Mouse (Mus musculus) adipocyte (in vitro differentiated cells): ENCODE measurements around the gene Rora.

Source experiments
- DNase-seq: peaks from one replicate; pipeline ENCODE4 v3.0.0-alpha.2; 2016; ENCODE audit warnings: low spot score

Gene Rora

DNA sequence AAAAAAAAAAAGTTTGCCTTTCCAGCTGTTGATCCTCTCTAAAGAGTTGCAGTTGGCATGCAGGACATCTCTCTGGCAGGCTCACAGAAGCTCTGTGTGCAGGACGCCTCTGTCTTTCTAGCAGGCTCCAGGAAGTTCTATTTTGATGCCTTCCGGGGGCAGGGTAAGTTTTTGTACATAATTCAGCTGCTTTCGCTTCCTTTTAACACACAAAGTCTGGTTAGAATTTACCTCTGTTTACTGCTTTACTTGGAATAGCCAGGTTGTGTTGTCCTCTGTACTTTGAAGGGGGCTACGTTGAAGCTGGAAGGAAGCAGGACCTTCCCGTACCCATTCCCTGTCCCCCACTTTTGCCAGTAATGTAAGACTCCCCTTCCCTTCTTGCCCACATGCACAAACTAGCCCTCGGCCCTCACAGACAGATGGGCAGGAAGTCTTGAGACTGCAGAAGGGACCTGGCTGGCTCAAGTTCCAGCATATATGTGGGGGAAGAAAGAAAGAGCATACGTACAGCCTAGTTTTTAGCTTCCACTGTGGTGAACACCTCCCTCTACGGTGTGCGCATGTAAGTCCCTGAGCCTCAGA, 231.0 kb downstream of the Rora start:
- no peak for DNase-seq

DNA sequence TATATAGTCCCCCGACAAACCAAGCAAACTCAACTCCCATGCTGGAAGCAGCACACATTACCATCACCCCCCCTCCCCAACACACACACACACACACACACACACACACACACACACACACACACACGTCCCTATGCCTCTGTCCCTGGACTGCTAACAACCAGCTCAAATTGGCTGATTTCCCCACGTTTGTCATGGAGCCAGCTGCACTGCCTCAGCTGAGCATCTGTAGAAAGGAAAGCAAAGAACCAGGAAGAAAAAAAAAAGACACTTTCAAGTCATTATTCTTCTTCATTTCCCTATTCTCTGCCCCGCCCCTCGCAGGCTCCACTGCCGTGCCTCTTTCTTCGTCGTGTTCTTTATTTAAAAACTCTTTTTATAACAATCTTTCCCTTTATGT, 235.1 kb downstream of the Rora start:
- DNase-seq = peak; percentile 16

DNA sequence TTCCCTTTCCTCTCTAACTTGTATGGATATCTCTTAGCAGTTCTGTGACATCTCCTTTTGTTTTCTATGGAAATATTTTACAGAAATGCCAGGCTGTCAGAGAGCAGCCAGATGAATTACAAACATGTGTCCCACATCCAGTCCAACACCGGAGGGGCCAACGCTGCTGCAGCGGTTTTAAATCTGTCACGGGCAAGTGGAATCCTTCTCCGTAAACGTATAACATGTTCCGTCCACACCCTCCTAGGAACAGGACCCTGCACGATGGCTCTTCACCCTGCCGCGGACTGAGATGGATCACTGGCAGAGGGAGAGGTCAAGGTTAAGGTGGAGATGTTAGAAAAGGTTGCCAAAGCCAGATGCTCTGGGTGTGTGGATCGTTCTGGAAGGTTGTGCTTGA, 237.8 kb downstream of the Rora start:
- no peak for DNase-seq

DNA sequence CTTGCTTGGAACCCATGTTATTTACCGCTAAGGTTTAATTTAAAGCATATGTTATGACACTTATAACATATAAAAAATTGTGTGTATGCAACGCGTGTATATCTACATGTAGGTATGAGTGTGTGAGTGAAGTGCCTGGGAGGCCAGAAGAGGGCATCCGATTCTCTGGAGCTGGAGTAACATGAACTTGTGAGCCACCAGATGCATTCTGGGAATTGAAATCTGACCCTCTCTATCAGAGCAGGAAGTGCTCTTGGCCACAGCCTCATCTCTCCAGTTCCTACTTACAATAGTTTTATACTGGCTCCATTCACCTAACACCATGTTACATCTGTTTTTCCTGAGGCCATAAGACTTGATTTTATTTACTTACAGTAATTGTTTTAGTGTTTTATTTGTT, 238.8 kb downstream of the Rora start:
- no peak for DNase-seq

DNA sequence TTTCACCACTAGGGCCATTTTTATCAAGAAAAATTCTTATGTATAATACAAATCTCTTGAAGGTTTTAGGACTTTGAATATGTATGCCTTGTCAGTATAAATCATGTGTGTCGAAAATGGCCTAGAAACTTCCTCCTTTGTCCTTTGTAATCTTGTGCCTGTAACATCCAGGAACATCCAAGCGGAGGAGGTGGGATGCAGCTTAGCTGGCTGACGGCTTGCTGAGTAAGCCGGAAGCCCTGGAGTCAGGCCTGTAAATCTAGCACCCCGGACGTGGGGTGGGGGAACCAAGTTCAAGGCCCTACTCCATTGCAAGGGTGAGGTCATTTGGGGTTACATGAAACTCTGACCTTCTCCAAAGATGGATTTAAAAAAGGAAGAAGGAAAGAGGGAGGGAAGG, 239.3 kb downstream of the Rora start:
- DNase-seq = no peak

DNA sequence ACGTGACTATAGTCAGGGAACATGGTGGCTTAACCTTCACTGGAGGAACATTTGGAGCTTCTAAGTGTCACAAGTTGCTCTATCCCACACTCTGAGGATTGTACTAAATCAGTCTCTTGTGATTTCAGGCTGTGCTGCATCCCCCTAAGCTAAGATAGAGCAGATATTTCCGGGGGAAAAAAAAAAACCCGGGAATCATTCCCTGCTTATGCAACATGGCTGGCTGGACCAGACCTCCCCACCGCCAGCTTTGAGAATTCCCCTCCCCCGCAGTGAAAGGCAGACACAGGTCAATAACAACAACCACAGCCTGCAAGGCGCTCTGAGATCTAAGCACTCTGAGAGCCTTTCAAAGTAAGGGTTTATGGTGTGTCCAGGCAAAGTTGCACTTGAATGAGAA, 244.7 kb downstream of the Rora start:
- DNase-seq = no peak

DNA sequence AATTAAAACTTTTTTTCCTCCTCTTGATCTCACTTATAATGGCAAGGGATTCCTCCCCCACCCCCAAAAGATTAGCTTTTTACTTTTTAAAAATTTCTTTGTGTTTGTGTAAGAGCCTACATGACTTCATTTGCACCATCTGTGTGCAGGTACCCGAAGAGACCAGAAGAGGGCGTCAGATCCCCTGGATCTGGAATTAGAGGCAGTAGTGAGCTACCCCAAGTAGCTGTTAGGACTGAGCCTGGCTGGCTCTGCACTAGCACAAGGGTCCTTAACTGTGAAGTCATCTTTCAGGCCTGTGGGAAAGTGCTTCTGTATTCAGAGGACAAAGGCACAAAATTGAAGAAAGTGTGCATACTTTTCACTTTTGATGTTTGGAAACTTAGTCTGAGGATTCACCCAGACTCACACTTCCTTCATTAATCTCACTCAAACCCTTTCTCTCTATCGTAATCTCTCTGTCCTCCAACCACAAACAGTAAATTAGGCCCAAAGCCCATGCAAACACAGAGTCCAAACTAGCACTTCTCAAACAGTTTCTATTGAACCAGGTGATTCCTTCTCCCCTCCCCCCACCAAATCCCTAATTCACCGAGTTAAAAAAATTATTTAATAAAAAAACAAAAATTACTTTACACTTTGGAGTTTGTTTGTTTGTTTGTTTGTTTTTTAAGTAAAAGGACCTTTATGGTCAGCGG, 246.1 kb downstream of the Rora start:
- DNase-seq = no peak

DNA sequence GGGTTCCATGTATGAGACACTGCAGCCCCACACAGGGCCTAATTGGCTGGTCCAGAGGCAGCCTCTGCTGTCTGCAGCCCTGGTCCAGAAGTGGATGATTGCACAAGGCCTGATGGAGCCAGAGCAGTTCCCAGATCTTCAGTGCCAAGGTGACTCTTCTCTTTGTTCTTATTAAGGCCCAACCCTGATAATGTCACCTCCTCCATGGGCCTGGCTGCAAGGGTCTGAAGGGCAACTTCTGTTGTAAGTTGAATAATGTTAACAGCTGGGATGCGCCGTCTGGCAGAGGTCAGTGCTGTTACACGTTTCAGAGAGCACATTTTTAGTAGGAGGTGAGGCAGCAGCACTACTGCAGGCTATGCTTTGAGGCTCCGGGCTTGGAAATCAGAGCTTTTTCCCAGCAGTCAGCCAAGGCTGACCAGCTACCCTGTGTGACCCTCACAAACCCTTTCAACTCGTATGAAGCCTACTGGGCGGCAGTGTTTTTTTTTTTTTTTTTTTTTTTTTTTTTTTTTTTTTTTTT, 252.8 kb downstream of the Rora start:
- no peak for DNase-seq

DNA sequence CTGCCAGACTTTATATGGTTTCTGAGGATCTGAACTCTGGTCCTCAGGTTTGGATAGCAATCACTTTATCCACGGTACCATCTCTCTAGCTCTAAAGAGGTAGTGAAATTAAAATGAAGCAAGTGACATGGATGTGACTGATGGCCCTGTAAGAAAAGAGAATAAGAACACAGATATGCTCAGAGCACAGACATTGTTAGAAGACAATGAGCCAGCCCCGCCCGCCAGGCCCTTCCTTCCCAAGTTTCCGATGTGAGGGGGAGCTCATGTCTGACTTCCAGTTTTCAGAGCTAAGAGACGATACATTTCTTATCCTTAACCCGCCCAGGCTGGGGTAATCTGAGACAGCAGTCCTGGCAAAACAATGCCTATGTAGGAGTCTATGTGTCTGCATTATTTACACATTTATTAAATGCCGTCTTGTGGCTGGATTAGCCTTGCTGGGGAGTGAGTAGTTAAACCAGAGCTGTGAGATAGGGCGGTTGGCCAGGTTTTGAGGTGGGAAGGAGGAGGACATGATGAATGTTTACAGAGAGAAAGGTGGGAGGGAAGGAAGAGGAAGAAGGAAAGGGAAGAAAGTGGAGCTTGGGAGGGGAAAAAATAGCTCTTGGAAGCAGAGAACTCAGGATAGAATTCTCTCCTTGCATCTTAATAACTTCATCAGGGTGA, 259.0 kb downstream of the Rora start:
- no peak for DNase-seq

DNA sequence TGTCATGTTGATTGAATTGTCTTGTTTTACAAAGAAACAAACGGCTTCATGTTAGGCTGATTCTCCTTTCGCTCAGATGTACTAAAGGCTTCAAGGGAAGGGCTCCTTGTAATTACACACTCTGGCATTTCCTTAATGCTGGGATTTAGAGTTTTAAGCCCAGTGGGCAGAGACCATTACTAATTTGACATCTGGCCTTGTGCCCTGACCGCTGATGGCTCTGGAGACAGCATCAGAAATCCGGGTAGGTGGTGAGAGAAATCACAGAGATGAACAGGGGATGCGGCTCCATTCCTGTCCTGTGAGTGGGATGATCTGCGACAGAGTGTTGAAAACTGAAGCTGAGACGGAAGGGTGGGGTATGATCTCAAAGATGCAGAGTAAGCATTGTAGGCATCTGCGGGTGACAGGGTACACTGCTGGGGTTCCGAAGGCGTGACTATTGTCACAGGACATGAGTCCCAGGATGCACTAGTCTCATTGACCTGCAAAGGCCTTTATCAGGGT, 259.7 kb downstream of the Rora start:
- no peak for DNase-seq

DNA sequence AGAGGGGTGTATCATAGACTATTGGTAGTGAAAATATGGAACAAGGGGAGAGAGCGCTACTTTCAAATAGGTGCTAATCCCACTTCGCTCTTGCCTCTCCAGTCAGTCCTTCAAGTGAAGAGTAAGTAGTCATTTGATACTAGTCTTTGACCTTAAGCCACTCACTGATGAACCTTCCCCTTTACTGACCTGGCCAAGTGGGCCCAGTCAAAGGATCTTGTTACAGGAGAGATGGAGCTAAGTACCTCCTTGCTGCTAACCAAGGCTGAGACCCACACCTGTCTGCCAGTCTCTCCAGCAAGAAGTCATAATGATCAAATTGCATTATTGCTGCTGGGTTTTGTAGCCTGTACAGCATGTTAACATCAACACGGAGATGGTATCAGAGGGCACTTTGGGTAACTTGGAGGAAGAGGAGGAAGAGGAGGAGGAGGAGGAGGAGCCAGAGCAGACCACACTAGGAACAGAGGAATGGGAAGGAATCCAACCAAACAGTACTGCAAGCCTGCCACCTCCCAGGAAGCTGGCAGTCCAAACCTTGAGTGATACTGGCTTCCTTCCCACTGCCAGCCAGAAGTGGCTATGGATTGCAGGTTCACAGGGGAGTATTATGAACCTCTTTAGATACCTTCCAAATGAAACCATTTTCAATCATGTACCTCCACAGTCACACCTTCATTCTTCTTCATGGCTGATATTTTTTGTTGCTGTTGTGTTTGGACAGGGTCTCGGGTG, 261.1 kb downstream of the Rora start:
- DNase-seq = no peak

DNA sequence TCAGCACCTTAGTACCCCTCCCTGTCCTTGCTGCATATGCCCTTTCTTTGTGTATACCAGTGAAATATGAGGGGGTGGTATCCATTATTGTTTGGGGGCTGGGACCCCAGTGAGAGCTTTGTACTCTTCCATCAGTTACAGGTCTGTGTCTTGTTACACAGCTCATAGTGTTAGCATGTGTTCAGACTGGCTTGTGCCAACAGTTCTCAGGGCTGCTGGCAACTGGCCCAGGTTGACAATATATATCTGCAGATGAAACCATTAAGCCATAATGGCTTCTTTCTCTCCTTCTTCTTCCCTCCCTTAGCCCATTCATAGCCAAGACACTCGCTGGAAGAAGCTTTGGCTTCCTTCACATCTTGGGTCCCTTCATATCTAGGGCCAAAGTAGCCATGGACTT, 263.2 kb downstream of the Rora start:
- DNase-seq = no peak

DNA sequence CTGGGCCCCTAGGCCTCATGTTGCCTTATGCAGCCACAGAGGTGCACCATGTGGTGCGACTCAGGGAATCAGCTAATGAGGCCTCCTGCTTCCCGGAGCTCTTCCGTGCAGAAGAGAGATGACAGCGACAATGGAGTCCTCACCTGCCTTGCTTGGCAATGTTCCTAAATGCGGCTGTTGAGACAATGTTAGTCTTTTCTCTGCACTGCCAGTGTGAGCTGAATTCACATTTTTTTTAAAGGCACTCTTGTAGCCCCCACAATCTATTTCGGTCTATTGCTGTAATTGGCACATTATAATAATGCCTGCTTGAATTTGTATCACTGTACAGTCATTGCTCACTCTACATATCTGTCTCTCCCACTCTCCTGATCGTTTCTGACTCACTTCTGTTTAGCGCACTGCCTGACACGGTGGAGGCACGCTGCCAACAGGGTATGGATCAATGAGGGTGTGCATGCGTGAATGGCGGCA, 269.6 kb downstream of the Rora start:
- no peak for DNase-seq

DNA sequence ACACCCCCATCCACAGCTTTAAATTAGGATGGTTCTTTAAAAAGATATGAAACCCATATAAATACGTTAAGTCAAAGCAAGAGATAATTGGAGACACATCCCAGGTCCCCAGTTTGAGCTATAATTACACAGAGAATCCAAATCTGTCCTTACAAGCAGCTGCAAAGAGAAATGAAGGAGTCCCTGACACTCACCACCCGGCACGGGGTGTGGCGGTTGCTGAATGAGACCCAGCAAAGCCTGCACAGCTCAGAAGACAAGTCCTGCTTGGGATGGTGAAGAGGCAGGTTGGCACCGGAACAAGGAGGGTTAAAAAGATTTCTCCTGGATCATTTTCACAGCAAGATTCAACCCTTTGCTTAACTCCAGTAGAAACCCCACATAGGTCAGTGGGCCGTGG, 272.8 kb downstream of the Rora start:
- no peak for DNase-seq

DNA sequence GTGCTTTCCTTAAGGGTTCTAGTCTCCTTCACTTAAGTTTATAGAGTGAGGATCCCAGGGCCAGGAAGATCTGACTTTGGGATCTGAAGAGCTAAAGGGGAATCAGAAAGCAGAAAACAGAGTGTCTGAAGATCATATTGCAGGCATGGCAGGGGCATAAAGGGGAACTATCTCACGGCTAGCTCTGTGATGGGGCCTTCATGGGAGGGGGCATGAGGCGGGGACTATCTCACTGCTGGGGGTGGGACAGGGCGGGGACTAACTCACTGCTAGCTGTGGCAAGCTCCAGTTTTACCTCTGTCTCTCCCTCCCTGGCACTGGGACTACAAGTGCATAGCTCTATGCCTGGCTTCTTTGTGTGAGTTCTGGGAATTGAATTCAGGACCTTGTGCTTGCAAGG, 279.6 kb downstream of the Rora start:
- DNase-seq = no peak

DNA sequence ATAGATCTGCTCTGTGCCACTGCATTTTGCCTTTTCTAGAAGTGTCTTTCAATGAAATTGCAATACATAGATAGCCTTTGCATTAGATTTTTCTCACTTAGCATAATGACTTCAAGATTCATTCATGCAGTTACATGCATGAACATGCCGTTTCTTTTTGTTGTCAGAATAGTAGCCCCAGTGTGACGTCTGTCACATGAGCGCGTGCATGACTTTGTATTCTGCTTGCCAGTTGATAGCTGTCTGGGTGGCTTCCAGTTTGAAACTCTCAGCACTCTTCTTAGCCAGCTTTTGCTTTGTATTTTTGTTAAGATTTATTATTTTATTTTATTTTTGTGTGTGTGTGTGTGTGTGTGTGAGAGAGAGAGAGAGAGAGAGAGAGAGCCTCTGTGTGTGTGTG, 280.7 kb downstream of the Rora start:
- no peak for DNase-seq

DNA sequence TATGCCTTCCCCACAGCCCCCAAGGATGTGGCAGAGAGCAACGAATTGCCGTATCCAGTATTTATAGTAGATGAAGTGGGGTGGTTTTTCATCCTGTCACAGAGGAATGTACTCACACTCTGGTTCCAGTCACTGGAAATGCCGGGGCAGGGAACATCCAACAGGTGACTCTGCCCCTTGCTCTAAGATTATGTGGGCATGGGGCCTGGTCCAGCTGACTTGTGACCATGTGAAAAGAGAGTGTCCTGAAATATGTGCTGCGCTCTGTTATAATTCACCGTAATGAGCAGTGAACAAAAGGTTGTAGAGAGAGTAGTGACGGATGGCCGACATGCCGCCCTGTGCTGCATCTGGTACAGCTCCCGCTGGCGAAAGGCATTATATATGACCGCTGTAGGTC, 282.0 kb downstream of the Rora start:
- no peak for DNase-seq

DNA sequence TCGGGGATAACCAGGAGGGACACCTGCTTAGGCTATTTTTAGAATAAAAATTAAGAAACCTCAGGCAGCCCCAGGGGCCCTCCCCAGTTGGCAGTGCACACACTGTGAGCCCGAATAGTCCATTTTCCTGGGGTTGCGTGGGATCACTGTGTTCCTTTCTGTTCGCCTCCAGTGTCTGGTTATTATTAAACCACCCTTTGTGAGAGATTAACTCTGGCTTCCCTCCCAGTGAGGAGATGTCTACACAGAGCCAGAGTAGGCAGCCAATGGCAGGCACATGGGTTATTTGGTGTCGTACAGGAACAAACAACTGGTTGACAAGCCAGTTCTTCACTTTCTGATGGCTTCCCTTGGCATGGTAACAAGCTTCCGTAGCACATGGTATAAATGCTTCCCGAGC, 287.5 kb downstream of the Rora start:
- DNase-seq = peak; percentile 16

DNA sequence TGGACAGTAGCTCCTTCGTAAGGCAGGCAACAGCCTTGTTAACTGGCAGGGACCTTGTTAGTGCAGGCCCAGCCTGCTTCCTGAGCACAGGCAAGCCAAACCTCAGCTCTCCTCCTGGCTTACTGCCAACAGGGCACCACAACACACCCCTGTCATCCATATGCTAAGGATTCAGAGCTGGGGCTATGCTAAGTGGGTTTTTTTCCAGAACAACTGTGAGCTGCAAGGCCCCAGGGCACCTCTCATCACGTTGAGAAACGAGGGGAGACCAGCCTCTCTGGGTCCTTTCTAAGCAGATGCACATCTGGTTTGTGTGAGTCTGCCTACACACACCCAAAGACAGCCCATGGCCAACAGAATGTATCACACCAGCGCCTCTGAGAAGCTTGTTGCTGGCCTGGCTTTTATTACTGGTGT, 289.0 kb downstream of the Rora start:
- no peak for DNase-seq

DNA sequence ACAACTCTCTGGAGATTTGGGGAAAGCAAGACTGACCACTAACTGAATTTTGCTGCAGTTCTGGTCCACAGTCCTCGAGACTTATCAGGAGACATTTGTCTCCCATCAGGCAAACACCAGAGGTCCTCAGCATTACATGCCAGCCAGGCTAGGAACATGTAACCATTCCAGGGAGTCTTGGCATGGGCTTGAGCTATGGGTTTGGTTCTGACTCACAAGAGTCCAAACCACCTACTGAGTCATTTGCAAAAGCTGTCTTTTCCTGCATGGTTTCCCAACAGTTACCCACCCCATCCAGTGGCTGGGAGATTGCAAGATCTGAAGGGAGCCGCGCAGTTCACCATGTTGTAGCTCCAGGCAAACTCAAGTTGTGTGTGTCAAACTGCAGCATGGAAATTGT, 290.4 kb downstream of the Rora start:
- no peak for DNase-seq

DNA sequence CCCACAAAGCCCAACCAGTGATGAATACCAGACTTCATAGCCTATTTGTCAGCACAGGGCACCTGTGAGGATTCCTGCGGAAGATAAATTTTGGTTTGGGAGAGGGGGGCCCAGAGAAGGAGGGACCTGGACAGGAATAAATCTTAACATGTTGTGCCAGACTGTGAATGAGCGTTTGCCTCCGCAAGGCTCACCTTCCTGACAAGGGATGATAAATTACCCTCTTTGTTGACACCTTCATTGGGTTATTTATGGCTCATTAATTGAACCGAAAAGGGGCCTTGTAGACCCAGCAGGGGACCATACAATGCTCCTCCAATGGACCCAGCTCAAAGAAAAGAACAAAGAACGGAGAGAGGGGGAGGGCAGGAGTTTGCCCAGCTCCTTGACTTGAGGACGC, 294.1 kb downstream of the Rora start:
- DNase-seq = no peak

DNA sequence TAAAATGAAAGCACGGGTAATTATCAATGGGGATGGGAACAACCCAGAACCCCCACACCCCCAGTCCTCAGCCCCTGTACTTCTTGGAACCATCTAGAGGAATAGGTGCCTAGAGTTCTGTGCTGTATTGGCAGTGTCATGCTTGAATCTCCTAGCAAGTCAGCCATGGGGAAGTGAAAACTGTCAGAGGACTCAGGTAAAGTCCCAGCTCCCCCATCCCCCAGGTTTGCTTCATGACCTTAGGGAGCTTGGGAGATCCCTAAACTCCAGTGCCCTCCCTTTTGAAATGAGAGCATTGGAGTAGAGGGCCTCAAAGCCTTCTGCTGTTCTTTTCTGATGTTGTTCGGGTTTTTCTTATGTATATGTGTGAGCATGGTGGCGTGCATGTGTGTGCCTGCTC, 294.6 kb downstream of the Rora start:
- DNase-seq = no peak
